Mouse (Mus musculus): ENCODE data around the gene Hdac9. TPM values are rescaled to one million over a fixed set of nuclear protein-coding genes. Genes with fewer than 3 reads are reported as not detected.
A peak's percentile ranks its signal among the peaks of the same experiment; 100 is the strongest.

Hdac9 gene
- polyA plus RNA-seq, 1 experiment from 2014 or later, result 5.5 TPM

GRCm38 (mm10) chr12:34270096-34270495, 646.8 kb downstream of the Hdac9 start:
- H3K9ac ChIP-seq (ENCODE audit: low read length), result no peak overlapping the region
- H3K4me2 ChIP-seq (ENCODE audit: low read depth, severe bottlenecking), result no peak overlapping the region
- 17% methylated on average over 6 of the region's 6 CpGs for WGBS

GRCm38 (mm10) chr12:34269472-34270040, 647.3 kb downstream of the Hdac9 start:
- H3K4me2 ChIP-seq (ENCODE audit: low read depth, severe bottlenecking), result no peak overlapping the region; the same call in 1 of the 2 replicates
- no peaks in the 10 kb centered on the region for H3K36me3 ChIP-seq (ENCODE audit: control insufficient read depth, insufficient read depth, low read length)
- no peaks in the 10 kb centered on the region for H3K9me3 ChIP-seq (ENCODE audit: control insufficient read depth, low read length)
- no peaks in the 10 kb centered on the region for H3K4me1 ChIP-seq (ENCODE audit: control insufficient read depth, insufficient read depth, low read length)
- WGBS, result 16% methylated on average over 13 of the region's 13 CpGs
- H3K27me3 ChIP-seq (ENCODE audit: control insufficient read depth, insufficient read depth, low read length), result no peaks in the 10 kb centered on the region
- 0 out of 2 replicates have a peak overlapping the region, but pooled peaks have one; percentile 38 for H3K27ac ChIP-seq (replicated peaks; ENCODE audit: low read depth, low read length)
- ATAC-seq (ENCODE audit: insufficient number of reproducible peaks, low FRiP score, low TSS enrichment, low read depth) (peak; percentile 87; the same call in 1 of the 2 replicates), DNase-seq (ENCODE audit: low spot score) (peak; percentile 79)
- H3K4me3 ChIP-seq (ENCODE audit: low read depth, low read length), result no peak overlapping the region
- H3K9ac ChIP-seq (ENCODE audit: low read length), result no peak overlapping the region

More at GRCm38 (mm10) chr12:34270096-34270495, 646.8 kb downstream of the Hdac9 start:
- ATAC-seq (ENCODE audit: insufficient number of reproducible peaks, low FRiP score, low TSS enrichment, low read depth) (peak; percentile 21; the same call in 1 of the 2 replicates), DNase-seq (ENCODE audit: low spot score) (peak; percentile 51)
- no peak overlapping the region for H3K4me3 ChIP-seq (ENCODE audit: low read depth, low read length)
- H3K27ac ChIP-seq (replicated peaks; ENCODE audit: low read depth, low read length), result 0 out of 2 replicates have a peak overlapping the region, but pooled peaks have one; percentile 38
- H3K9me3 ChIP-seq (ENCODE audit: control insufficient read depth, low read length), result no peaks in the 10 kb centered on the region
- no peaks in the 10 kb centered on the region for H3K36me3 ChIP-seq (ENCODE audit: control insufficient read depth, insufficient read depth, low read length)
- H3K27me3 ChIP-seq (ENCODE audit: control insufficient read depth, insufficient read depth, low read length), result no peaks in the 10 kb centered on the region
- no peaks in the 10 kb centered on the region for H3K4me1 ChIP-seq (ENCODE audit: control insufficient read depth, insufficient read depth, low read length)

- no peak for ATAC-seq (ENCODE audit: insufficient number of reproducible peaks, low FRiP score, low TSS enrichment, low read depth)
These were observed 657.2 kb downstream of the Hdac9 start for GRCm38 (mm10) chr12:34259651-34260050.

GRCm38 (mm10) chr12:34249160-34249559, 667.7 kb downstream of the Hdac9 start:
- Histone ChIP-seq H3K27me3 (ENCODE audit: control insufficient read depth, insufficient read depth, low read length) (no peaks in the 10 kb centered on the region), H3K9ac (ENCODE audit: low read length) (no peak overlapping the region), H3K4me1 (ENCODE audit: control insufficient read depth, insufficient read depth, low read length) (peaks cover 7% of the 10 kb centered on the region; the same call in 1 of the 2 replicates), H3K36me3 (ENCODE audit: control insufficient read depth, insufficient read depth, low read length) (no peaks in the 10 kb centered on the region), H3K27ac (replicated peaks; ENCODE audit: low read depth, low read length) (no peak overlapping the region), H3K4me3 (ENCODE audit: low read depth, low read length) (no peak overlapping the region), H3K4me2 (ENCODE audit: low read depth, severe bottlenecking) (no peak overlapping the region), H3K9me3 (ENCODE audit: control insufficient read depth, low read length) (no peaks in the 10 kb centered on the region)
- ATAC-seq (ENCODE audit: insufficient number of reproducible peaks, low FRiP score, low TSS enrichment, low read depth) (no peak), DNase-seq (ENCODE audit: low spot score) (no peak)
- whole genome bisulfite sequencing, result 93% methylated on average over 1 of the region's 1 CpGs

More at GRCm38 (mm10) chr12:34259651-34260050, 657.2 kb downstream of the Hdac9 start:
- WGBS, result 69% methylated on average over 4 of the region's 4 CpGs
- no peak overlapping the region for H3K9ac ChIP-seq (ENCODE audit: low read length)
- H3K9me3 ChIP-seq (ENCODE audit: control insufficient read depth, low read length), result no peaks in the 10 kb centered on the region
- no peak overlapping the region for H3K4me3 ChIP-seq (ENCODE audit: low read depth, low read length)
- no peak overlapping the region for H3K27ac ChIP-seq (replicated peaks; ENCODE audit: low read depth, low read length)
- H3K4me1 ChIP-seq (ENCODE audit: control insufficient read depth, insufficient read depth, low read length), result no peaks in the 10 kb centered on the region
- H3K27me3 ChIP-seq (ENCODE audit: control insufficient read depth, insufficient read depth, low read length), result no peaks in the 10 kb centered on the region
- no peak overlapping the region for H3K4me2 ChIP-seq (ENCODE audit: low read depth, severe bottlenecking)
- DNase-seq (ENCODE audit: low spot score), result no peak
- no peaks in the 10 kb centered on the region for H3K36me3 ChIP-seq (ENCODE audit: control insufficient read depth, insufficient read depth, low read length)

GRCm38 (mm10) chr12:34248193-34249121, 668.4 kb downstream of the Hdac9 start:
- Histone ChIP-seq H3K36me3 (ENCODE audit: control insufficient read depth, insufficient read depth, low read length) (no peaks in the 10 kb centered on the region), H3K4me3 (ENCODE audit: low read depth, low read length) (no peak overlapping the region), H3K4me1 (ENCODE audit: control insufficient read depth, insufficient read depth, low read length) (peaks cover 7% of the 10 kb centered on the region; the same call in 1 of the 2 replicates), H3K27ac (replicated peaks; ENCODE audit: low read depth, low read length) (no peak overlapping the region), H3K9ac (ENCODE audit: low read length) (no peak overlapping the region), H3K4me2 (ENCODE audit: low read depth, severe bottlenecking) (no peak overlapping the region), H3K9me3 (ENCODE audit: control insufficient read depth, low read length) (no peaks in the 10 kb centered on the region), H3K27me3 (ENCODE audit: control insufficient read depth, insufficient read depth, low read length) (no peaks in the 10 kb centered on the region)
- ATAC-seq (ENCODE audit: insufficient number of reproducible peaks, low FRiP score, low TSS enrichment, low read depth) (0 out of 2 replicates have a peak, but pooled peaks have one; percentile 21), DNase-seq (ENCODE audit: low spot score) (no peak)
- 82% methylated on average over 18 of the region's 18 CpGs for WGBS

- H3K9ac ChIP-seq (ENCODE audit: low read length), result no peak overlapping the region
- 90% methylated on average over 3 of the region's 3 CpGs for WGBS
- peaks cover 4% of the 10 kb centered on the region; the same call in 1 of the 2 replicates for H3K4me1 ChIP-seq (ENCODE audit: control insufficient read depth, insufficient read depth, low read length)
- H3K4me2 ChIP-seq (ENCODE audit: low read depth, severe bottlenecking), result no peak overlapping the region
- no peak overlapping the region for H3K4me3 ChIP-seq (ENCODE audit: low read depth, low read length)
- no peak for ATAC-seq (ENCODE audit: insufficient number of reproducible peaks, low FRiP score, low TSS enrichment, low read depth)
- H3K27me3 ChIP-seq (ENCODE audit: control insufficient read depth, insufficient read depth, low read length), result no peaks in the 10 kb centered on the region
- no peaks in the 10 kb centered on the region for H3K9me3 ChIP-seq (ENCODE audit: control insufficient read depth, low read length)
- H3K27ac ChIP-seq (replicated peaks; ENCODE audit: low read depth, low read length), result no peak overlapping the region
- no peaks in the 10 kb centered on the region for H3K36me3 ChIP-seq (ENCODE audit: control insufficient read depth, insufficient read depth, low read length)
- no peak for DNase-seq (ENCODE audit: low spot score)
These were observed 678.1 kb downstream of the Hdac9 start for GRCm38 (mm10) chr12:34238796-34239195.

- WGBS, result 85% methylated on average over 4 of the region's 4 CpGs
- H3K36me3 ChIP-seq (ENCODE audit: control insufficient read depth, insufficient read depth, low read length), result no peaks in the 10 kb centered on the region
- H3K4me2 ChIP-seq (ENCODE audit: low read depth, severe bottlenecking), result no peak overlapping the region
- no peak overlapping the region for H3K27ac ChIP-seq (replicated peaks; ENCODE audit: low read depth, low read length)
- no peaks in the 10 kb centered on the region for H3K9me3 ChIP-seq (ENCODE audit: control insufficient read depth, low read length)
- H3K27me3 ChIP-seq (ENCODE audit: control insufficient read depth, insufficient read depth, low read length), result no peaks in the 10 kb centered on the region
- H3K4me3 ChIP-seq (ENCODE audit: low read depth, low read length), result no peak overlapping the region
- H3K9ac ChIP-seq (ENCODE audit: low read length), result no peak overlapping the region
- ATAC-seq (ENCODE audit: insufficient number of reproducible peaks, low FRiP score, low TSS enrichment, low read depth), result no peak
- H3K4me1 ChIP-seq (ENCODE audit: control insufficient read depth, insufficient read depth, low read length), result no peaks in the 10 kb centered on the region
- DNase-seq (ENCODE audit: low spot score), result no peak
These were observed 685.2 kb downstream of the Hdac9 start for GRCm38 (mm10) chr12:34231621-34232150.

- Histone ChIP-seq H3K27ac (replicated peaks; ENCODE audit: low read depth, low read length) (no peak overlapping the region), H3K4me2 (ENCODE audit: low read depth, severe bottlenecking) (no peak overlapping the region), H3K4me1 (ENCODE audit: control insufficient read depth, insufficient read depth, low read length) (peaks cover 21% of the 10 kb centered on the region), H3K36me3 (ENCODE audit: control insufficient read depth, insufficient read depth, low read length) (no peaks in the 10 kb centered on the region), H3K9ac (ENCODE audit: low read length) (no peak overlapping the region), H3K4me3 (ENCODE audit: low read depth, low read length) (no peak overlapping the region), H3K9me3 (ENCODE audit: control insufficient read depth, low read length) (no peaks in the 10 kb centered on the region), H3K27me3 (ENCODE audit: control insufficient read depth, insufficient read depth, low read length) (no peaks in the 10 kb centered on the region)
- no peak for DNase-seq (ENCODE audit: low spot score)
- ATAC-seq (ENCODE audit: insufficient number of reproducible peaks, low FRiP score, low TSS enrichment, low read depth), result no peak
- 36% methylated on average over 2 of the region's 2 CpGs for WGBS
These were observed 692.4 kb downstream of the Hdac9 start for GRCm38 (mm10) chr12:34224505-34224904.

Data from limb, embryonic 11.5 days (tissue).